Mouse (Mus musculus) midbrain, embryonic 10.5 days (tissue): ENCODE measurements around the gene Bhlha15. TPM values are rescaled to one million over a fixed set of nuclear protein-coding genes. Genes with fewer than 3 reads are reported as not detected.
A peak's percentile ranks its signal among the peaks of the same experiment; 100 is the strongest.

ENCODE experiments used
- DNase-seq: peaks from one replicate; pipeline ENCODE4 v3.0.0-alpha.2; 2017; ENCODE audit warnings: low spot score
- H3K27ac ChIP-seq: fragments of 300-500 bp; sonication (generic); replicated peaks from 2 replicates; pipeline ENCODE4 v1.5.1; 2016; ENCODE audit warnings: mild to moderate bottlenecking
- H3K27me3 ChIP-seq: fragments of 300-500 bp; sonication (generic); 2 replicates; pipeline ENCODE4 v1.6.1; 2016; ENCODE audit warnings: low read depth, mild to moderate bottlenecking; ENCODE audit not compliant: poor library complexity, severe bottlenecking
- H3K36me3 ChIP-seq: fragments of 300-500 bp; sonication (generic); 2 replicates; pipeline ENCODE4 v1.6.1; 2016; ENCODE audit warnings: mild to moderate bottlenecking, moderate library complexity
- H3K4me1 ChIP-seq: fragments of 300-500 bp; sonication (generic); 2 replicates; pipeline ENCODE4 v1.6.1; 2016
- H3K4me3 ChIP-seq: fragments of 300-500 bp; sonication (generic); 2 replicates; pipeline ENCODE4 v1.5.1; 2016; ENCODE audit warnings: mild to moderate bottlenecking, moderate library complexity
- H3K9me3 ChIP-seq: fragments of 300-500 bp; sonication (generic); replicated peaks from 2 replicates; pipeline ENCODE4 v1.6.1; 2016; ENCODE audit warnings: mild to moderate bottlenecking
- WGBS: fragments of 180-500 bp; shearing (Covaris S2); methylation state at CpG from one replicate; pipeline ENCODE4 v1.1.7; 2016; 5-methylcytosine and 5-hydroxymethylcytosine counted together
- polyA plus RNA-seq: library from polyadenylated mRNA; unstranded; fragments of >200 nt; fragmentation: Nextera tagmentation; extraction: Ambion mirVana; gene quantifications from 2 replicates; pipeline ENCODE4 v1.2.1, GENCODE M21; 2016

Gene Bhlha15
- polyA plus RNA-seq, 1 experiment from 2014 or later = 0.16 TPM

DNA sequence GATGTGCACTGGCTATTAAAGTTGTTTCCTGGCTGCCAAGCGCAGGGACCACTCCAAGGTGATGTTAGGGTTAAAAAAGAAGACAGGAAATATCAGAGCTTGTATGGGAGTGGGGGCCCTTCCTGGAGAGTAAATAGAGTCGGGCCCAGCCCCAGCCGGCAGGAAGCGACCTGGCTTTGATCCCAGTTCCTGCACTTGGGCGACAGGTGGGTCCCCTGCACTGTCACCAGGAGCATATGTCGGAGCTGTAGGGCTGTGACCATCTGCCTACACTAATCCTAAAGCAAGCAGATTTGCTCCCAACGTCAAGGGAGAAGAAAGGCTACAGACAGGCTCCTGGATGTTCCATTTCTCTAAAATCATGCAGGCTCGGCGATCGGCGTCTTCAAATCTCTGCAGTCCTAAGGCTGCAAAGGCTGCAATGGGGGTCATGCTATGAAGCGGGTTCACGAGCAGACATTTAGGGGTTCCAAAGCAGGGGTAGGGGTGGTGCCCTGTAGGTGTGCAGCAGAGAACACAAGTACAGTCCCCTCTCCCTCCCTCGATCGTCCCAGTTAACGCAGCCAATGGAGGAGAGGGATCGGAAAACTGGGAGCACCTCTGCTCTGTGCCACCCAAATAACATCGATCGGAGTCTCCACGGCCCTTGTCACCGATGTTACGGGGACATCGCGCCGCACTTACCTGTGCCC, 32.9 kb downstream of the Bhlha15 start:
- no peaks in the 10 kb centered on the region for H3K9me3 ChIP-seq
- peak overlapping the region; percentile 80 for H3K4me3 ChIP-seq
- no peak for DNase-seq
- 0 out of 2 replicates have a peak, but pooled peaks cover 2% of the 10 kb centered on the region for H3K36me3 ChIP-seq
- no peaks in the 10 kb centered on the region for H3K27me3 ChIP-seq
- H3K4me1 ChIP-seq = peaks cover 39% of the 10 kb centered on the region
- H3K27ac ChIP-seq = peak overlapping the region; percentile 75
- WGBS = 6% methylated on average over 25 of the region's 25 CpGs

- Histone ChIP-seq H3K36me3 (no peaks in the 10 kb centered on the region), H3K4me1 (peaks cover 38% of the 10 kb centered on the region), H3K27ac (peak within 1 kb of the TSS; percentile 75), H3K27me3 (no peaks in the 10 kb centered on the region), H3K9me3 (no peaks in the 10 kb centered on the region), H3K4me3 (peak within 1 kb of the TSS; percentile 80)
- WGBS = under 1% methylated on average over 37 of the region's 37 CpGs
- peak; percentile 95 for DNase-seq
These were observed 33.4 kb downstream of the Bhlha15 start, which contains the start of gene Tecpr1 for GRCm38 (mm10) chr5:144223503-144223862. Gene Tecpr1 (minus strand): TSS chr5:144223615.

GRCm38 (mm10) chr5:144223899-144224816, 34.1 kb downstream of the Bhlha15 start:
- no peak for DNase-seq
- no peaks in the 10 kb centered on the region for H3K36me3 ChIP-seq
- no peaks in the 10 kb centered on the region for H3K9me3 ChIP-seq
- H3K4me1 ChIP-seq = peaks cover 31% of the 10 kb centered on the region
- WGBS = 25% methylated on average over 18 of the region's 18 CpGs
- peak overlapping the region; percentile 75 for H3K27ac ChIP-seq
- H3K4me3 ChIP-seq = peak overlapping the region; percentile 80
- H3K27me3 ChIP-seq = no peaks in the 10 kb centered on the region

DNA sequence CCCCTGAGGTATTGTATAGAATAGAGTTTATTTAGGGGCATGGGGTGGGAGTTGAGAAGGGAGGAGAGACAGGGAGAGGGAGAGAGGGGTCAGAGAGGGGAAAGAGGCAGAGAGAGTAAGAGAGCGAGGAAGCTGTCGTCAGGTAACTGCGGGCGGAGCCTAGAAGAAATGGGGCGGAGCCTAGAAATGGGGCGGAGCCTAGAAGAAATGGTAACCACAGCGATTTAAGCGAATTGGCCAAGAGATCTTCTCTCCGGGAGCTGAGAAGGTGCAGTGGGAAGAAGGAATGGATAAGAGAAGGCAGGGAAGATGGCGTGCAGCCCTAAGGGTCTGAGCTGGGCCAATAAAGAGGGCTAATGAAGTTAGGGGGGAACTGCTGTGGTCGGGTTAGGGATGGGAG, 36.1 kb downstream of the Bhlha15 start:
- H3K27ac ChIP-seq = no peak overlapping the region
- no peaks in the 10 kb centered on the region for H3K9me3 ChIP-seq
- H3K36me3 ChIP-seq = no peaks in the 10 kb centered on the region
- no peak overlapping the region for H3K4me3 ChIP-seq
- no peaks in the 10 kb centered on the region for H3K27me3 ChIP-seq
- H3K4me1 ChIP-seq = peaks cover 26% of the 10 kb centered on the region
- 29% methylated on average over 11 of the region's 11 CpGs for WGBS
- no peak for DNase-seq

DNA sequence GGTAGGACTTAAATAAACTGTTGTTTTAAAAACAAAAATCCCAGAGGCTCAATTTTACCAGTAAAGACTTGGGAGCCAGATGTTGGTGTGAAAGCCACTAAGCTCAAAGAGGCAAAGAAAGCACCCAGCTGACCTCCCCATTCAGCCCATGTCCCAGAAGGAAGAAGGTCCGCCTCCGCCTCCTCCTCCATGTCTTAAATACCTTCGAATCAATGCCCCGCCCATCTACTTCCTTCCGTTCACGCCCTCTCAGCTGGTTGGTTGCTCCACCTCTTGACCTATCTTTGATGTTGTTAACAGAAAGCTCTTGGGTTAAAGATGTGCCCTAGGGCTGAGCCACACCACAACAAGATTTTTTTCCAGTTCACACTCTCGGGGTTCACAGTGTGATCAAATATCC, 40.1 kb downstream of the Bhlha15 start:
- Histone ChIP-seq H3K27ac (no peak overlapping the region), H3K9me3 (no peaks in the 10 kb centered on the region), H3K4me1 (no peaks in the 10 kb centered on the region), H3K36me3 (no peaks in the 10 kb centered on the region), H3K4me3 (no peak overlapping the region), H3K27me3 (no peaks in the 10 kb centered on the region)
- no peak for DNase-seq
- 91% methylated on average over 7 of the region's 7 CpGs for WGBS

- Histone ChIP-seq H3K4me1 (no peaks in the 10 kb centered on the region), H3K27me3 (no peaks in the 10 kb centered on the region), H3K9me3 (no peaks in the 10 kb centered on the region), H3K36me3 (no peaks in the 10 kb centered on the region), H3K4me3 (no peak overlapping the region), H3K27ac (no peak overlapping the region)
- WGBS = 81% methylated on average over 1 of the region's 1 CpGs
- no peak for DNase-seq
These were observed 41.3 kb downstream of the Bhlha15 start for GRCm38 (mm10) chr5:144231410-144231809.

GRCm38 (mm10) chr5:144232531-144232930, 42.4 kb downstream of the Bhlha15 start:
- Histone ChIP-seq H3K36me3 (no peaks in the 10 kb centered on the region), H3K4me1 (no peaks in the 10 kb centered on the region), H3K4me3 (no peak overlapping the region), H3K9me3 (no peaks in the 10 kb centered on the region), H3K27ac (no peak overlapping the region), H3K27me3 (no peaks in the 10 kb centered on the region)
- WGBS = 89% methylated on average over 5 of the region's 5 CpGs
- DNase-seq = no peak

GRCm38 (mm10) chr5:144234222-144234621, 44.1 kb downstream of the Bhlha15 start:
- Histone ChIP-seq H3K9me3 (no peaks in the 10 kb centered on the region), H3K27me3 (no peaks in the 10 kb centered on the region), H3K4me1 (no peaks in the 10 kb centered on the region), H3K27ac (no peak overlapping the region), H3K4me3 (no peak overlapping the region), H3K36me3 (no peaks in the 10 kb centered on the region)
- 81% methylated on average over 6 of the region's 6 CpGs for WGBS
- no peak for DNase-seq

DNA sequence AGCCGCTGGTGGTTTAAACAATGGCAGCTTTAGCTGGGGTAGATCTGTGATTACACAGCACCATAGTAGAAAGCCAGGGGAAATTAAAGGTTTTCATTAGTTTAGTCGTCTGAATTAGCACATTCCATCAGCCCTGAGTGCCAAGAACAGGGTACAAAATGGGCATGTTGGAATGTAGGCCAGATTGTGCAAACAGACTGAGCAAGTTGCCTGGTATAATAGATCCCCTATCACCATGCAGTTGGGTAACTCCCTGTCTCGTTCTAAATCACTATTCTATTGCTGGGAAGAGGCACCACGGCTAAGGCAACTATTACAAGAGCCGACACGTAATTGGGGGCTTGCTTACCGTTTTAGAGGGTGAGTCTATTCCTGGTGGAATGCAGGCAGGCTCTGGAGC, 44.6 kb downstream of the Bhlha15 start:
- Histone ChIP-seq H3K4me3 (no peak overlapping the region), H3K27ac (no peak overlapping the region), H3K4me1 (no peaks in the 10 kb centered on the region), H3K27me3 (no peaks in the 10 kb centered on the region), H3K36me3 (no peaks in the 10 kb centered on the region), H3K9me3 (no peaks in the 10 kb centered on the region)
- 90% methylated on average over 7 of the region's 7 CpGs for WGBS
- DNase-seq = no peak

DNA sequence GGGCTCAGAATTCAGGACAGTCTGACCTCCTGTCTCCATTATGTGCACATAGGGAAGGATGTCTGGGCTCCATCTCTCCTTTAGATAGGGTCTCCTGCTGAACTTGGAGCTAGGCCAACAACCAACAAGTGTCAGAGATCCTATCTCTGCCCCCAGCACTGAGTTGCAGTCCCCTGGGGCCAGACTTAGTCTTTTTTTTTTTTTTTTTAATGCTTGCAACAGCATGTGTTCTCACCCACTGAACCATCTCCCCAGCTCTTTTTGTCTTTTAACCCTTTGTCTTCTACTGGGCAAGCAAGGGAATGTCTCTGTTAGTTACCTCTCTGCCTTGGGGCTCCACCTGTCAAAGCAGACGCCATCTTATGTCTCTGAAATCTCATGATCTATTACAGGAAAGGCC, 48.9 kb downstream of the Bhlha15 start:
- Histone ChIP-seq H3K27me3 (no peaks in the 10 kb centered on the region), H3K27ac (no peak overlapping the region), H3K36me3 (no peaks in the 10 kb centered on the region), H3K9me3 (no peaks in the 10 kb centered on the region), H3K4me3 (no peak overlapping the region), H3K4me1 (no peaks in the 10 kb centered on the region)
- WGBS = 75% methylated on average over 1 of the region's 1 CpGs
- DNase-seq = no peak

Other genes starting within 250 kb of the Bhlha15 start
- gene Ccz1, start 175.4 kb upstream of the Bhlha15 start, polyA plus RNA-seq = 105 TPM in 2 replicates
- not detected in 2 replicates for gene Ocm, start 163.6 kb upstream of the Bhlha15 start, polyA plus RNA-seq
- gene Lmtk2, start 89.8 kb upstream of the Bhlha15 start, polyA plus RNA-seq = 4.5 and 5.4 TPM in 2 replicates
- 21.7 and 27.7 TPM in 2 replicates for gene Tecpr1, start 33.3 kb downstream of the Bhlha15 start, polyA plus RNA-seq
- 116 and 117 TPM in 2 replicates for gene Bri3, start 54.2 kb downstream of the Bhlha15 start, polyA plus RNA-seq
- gene Baiap2l1, start 167.8 kb downstream of the Bhlha15 start, polyA plus RNA-seq = 2.8 and 3.9 TPM in 2 replicates